Mouse (Mus musculus) forebrain, embryonic 14.5 days (tissue): ENCODE data around the gene Ugt1a6b. TPM values are rescaled to one million over a fixed set of nuclear protein-coding genes. Genes with fewer than 3 reads are reported as not detected.
"Not testable (repeated sequence)": the region's sequence is repeated elsewhere in the genome, so short reads cannot be mapped to it uniquely, and the experiment has no call there.

Source experiments
- ATAC-seq: fragments of 200-750 bp; cut with Nextera tagmentation; 2 replicates; pipeline ENCODE4 v1.8.0; 2017; ENCODE audit warnings: mild to moderate bottlenecking, moderate library complexity
- DNase-seq: peaks from one replicate; pipeline ENCODE4 v3.0.0-alpha.2; 2015; ENCODE audit warnings: low spot score
- H3K27ac ChIP-seq: fragments of 300-500 bp; sonication (generic); 2 replicates; pipeline ENCODE4 v1.5.1; 2014; ENCODE audit warnings: low read depth, mild to moderate bottlenecking, control low read depth, low read length, moderate library complexity
- H3K27me3 ChIP-seq: fragments of 300-500 bp; sonication (generic); replicated peaks from 2 replicates; pipeline ENCODE4 v1.6.1; 2014; ENCODE audit warnings: low read length, control low read depth, mixed read lengths; ENCODE audit not compliant: control insufficient read depth, insufficient read depth
- H3K36me3 ChIP-seq: fragments of 300-500 bp; sonication (generic); 2 replicates; pipeline ENCODE4 v1.6.1; 2014; ENCODE audit warnings: low read length, control low read depth; ENCODE audit not compliant: control insufficient read depth, insufficient read depth
- H3K4me1 ChIP-seq: fragments of 300-500 bp; sonication (generic); 2 replicates; pipeline ENCODE4 v1.6.1; 2014; ENCODE audit warnings: antibody characterized with exemption, low read length, control low read depth; ENCODE audit not compliant: control insufficient read depth, insufficient read depth
- H3K4me2 ChIP-seq: fragments of 300-500 bp; sonication (generic); 2 replicates; pipeline ENCODE4 v1.6.1; 2014; ENCODE audit warnings: mild to moderate bottlenecking, control low read depth, low read length
- H3K4me3 ChIP-seq: fragments of 300-500 bp; sonication (generic); 2 replicates; pipeline ENCODE4 v1.5.1; 2014; ENCODE audit warnings: low read depth, low read length, control low read depth
- H3K9ac ChIP-seq: fragments of 300-500 bp; sonication (generic); 2 replicates; pipeline ENCODE4 v1.6.1; 2014; ENCODE audit warnings: mild to moderate bottlenecking, low read length, control low read depth, moderate library complexity
- H3K9me3 ChIP-seq: fragments of 300-500 bp; sonication (generic); replicated peaks from 2 replicates; pipeline ENCODE4 v1.6.1; 2016; ENCODE audit warnings: low read length, control low read depth, mixed read lengths; ENCODE audit not compliant: control insufficient read depth
- WGBS: fragments of 180-500 bp; shearing (Covaris S2); extraction: QIAGEN DNeasy Blood & Tissue Kit; methylation state at CpG from one replicate; pipeline ENCODE4 v1.1.7; 2014; 5-methylcytosine and 5-hydroxymethylcytosine counted together
- polyA plus RNA-seq: library from polyadenylated mRNA; unstranded; fragments of >200 nt; fragmentation: Nextera tagmentation; extraction: Ambion mirVana; gene quantifications from 2 replicates; pipeline ENCODE4 v1.2.1, GENCODE M21; 2014

Gene Ugt1a6b
- polyA plus RNA-seq, 1 experiment from 2014 or later = 2.0 TPM

- Histone ChIP-seq H3K4me3 (no peak overlapping the region), H3K4me2 (no peak overlapping the region), H3K27ac (peak overlapping the region; percentile 21; the same call in 1 of the 2 replicates), H3K36me3 (no peaks in the 10 kb centered on the region), H3K9ac (no peak overlapping the region), H3K9me3 (no peaks in the 10 kb centered on the region), H3K27me3 (no peaks in the 10 kb centered on the region), H3K4me1 (peaks cover 7% of the 10 kb centered on the region; the same call in 1 of the 2 replicates)
- WGBS = 43% methylated on average over 3 of the region's 3 CpGs
- ATAC-seq (peak; percentile 48), DNase-seq (peak; percentile 31)
These were observed 30.9 kb downstream of the Ugt1a6b start for GRCm38 (mm10) chr1:88133908-88134456.

- not testable (repeated sequence) for H3K36me3 ChIP-seq, H3K4me1 ChIP-seq, H3K27me3 ChIP-seq, H3K9me3 ChIP-seq, H3K9ac ChIP-seq, H3K4me2 ChIP-seq, H3K4me3 ChIP-seq
- WGBS = 23% methylated on average over 5 of the region's 5 CpGs
- DNase-seq (peak; percentile 70), ATAC-seq (peak; percentile 85)
- peak within 1 kb of the TSS; percentile 21; the same call in 1 of the 2 replicates for H3K27ac ChIP-seq
These were observed 31.5 kb downstream of the Ugt1a6b start, which contains the start of gene Ugt1a6a for GRCm38 (mm10) chr1:88134457-88135011. TSS of gene Ugt1a6a (plus strand) at chr1:88134809.

GRCm38 (mm10) chr1:88135229-88135904, 32.3 kb downstream of the Ugt1a6b start:
- H3K4me3 ChIP-seq, H3K36me3 ChIP-seq, H3K9ac ChIP-seq, H3K27me3 ChIP-seq, H3K4me1 ChIP-seq, H3K27ac ChIP-seq, H3K4me2 ChIP-seq, ATAC-seq, H3K9me3 ChIP-seq: not testable (repeated sequence)
- WGBS = 86% methylated on average over 5 of the region's 6 CpGs
- peak; percentile 4 for DNase-seq

- H3K4me3 ChIP-seq = no peak overlapping the region
- peaks cover 7% of the 10 kb centered on the region; the same call in 1 of the 2 replicates for H3K4me1 ChIP-seq
- DNase-seq (no peak), ATAC-seq (no peak)
- H3K27me3 ChIP-seq = no peaks in the 10 kb centered on the region
- H3K9me3 ChIP-seq = no peaks in the 10 kb centered on the region
- H3K27ac ChIP-seq = no peak overlapping the region
- no peaks in the 10 kb centered on the region for H3K36me3 ChIP-seq
- H3K4me2 ChIP-seq = no peak overlapping the region
- H3K9ac ChIP-seq = no peak overlapping the region
- 78% methylated on average over 2 of the region's 2 CpGs for WGBS
These were observed 33.6 kb downstream of the Ugt1a6b start for GRCm38 (mm10) chr1:88136646-88137045.

- DNase-seq = no peak
- Histone ChIP-seq H3K9ac (no peak overlapping the region), H3K36me3 (no peaks in the 10 kb centered on the region), H3K27ac (no peak overlapping the region), H3K4me2 (no peak overlapping the region), H3K4me1 (peaks cover 7% of the 10 kb centered on the region; the same call in 1 of the 2 replicates), H3K4me3 (no peak overlapping the region), H3K9me3 (no peaks in the 10 kb centered on the region), H3K27me3 (no peaks in the 10 kb centered on the region)
- WGBS = 91% methylated on average over 3 of the region's 3 CpGs
- ATAC-seq = no peak
These were observed 34.2 kb downstream of the Ugt1a6b start for GRCm38 (mm10) chr1:88137264-88137663.

- no peak overlapping the region for H3K4me2 ChIP-seq
- WGBS = 86% methylated on average over 1 of the region's 1 CpGs
- no peak for DNase-seq
- no peak for ATAC-seq
- no peaks in the 10 kb centered on the region for H3K36me3 ChIP-seq
- H3K9me3 ChIP-seq = no peaks in the 10 kb centered on the region
- H3K27me3 ChIP-seq = no peaks in the 10 kb centered on the region
- no peak overlapping the region for H3K27ac ChIP-seq
- H3K9ac ChIP-seq = no peak overlapping the region
- H3K4me1 ChIP-seq = peaks cover 7% of the 10 kb centered on the region; the same call in 1 of the 2 replicates
- H3K4me3 ChIP-seq = no peak overlapping the region
These were observed 35.1 kb downstream of the Ugt1a6b start for GRCm38 (mm10) chr1:88138145-88138544.

GRCm38 (mm10) chr1:88140492-88140891, 37.4 kb downstream of the Ugt1a6b start:
- not testable (repeated sequence) for ATAC-seq, H3K27ac ChIP-seq, H3K9me3 ChIP-seq, H3K27me3 ChIP-seq, H3K4me3 ChIP-seq, H3K4me1 ChIP-seq, DNase-seq, H3K4me2 ChIP-seq, H3K36me3 ChIP-seq, H3K9ac ChIP-seq
- WGBS = 33% methylated on average over 1 of the region's 1 CpGs

- not testable (repeated sequence) for H3K9ac ChIP-seq, H3K4me3 ChIP-seq
These were observed 41.1 kb downstream of the Ugt1a6b start for GRCm38 (mm10) chr1:88143966-88144675.

More at GRCm38 (mm10) chr1:88143966-88144675, 41.1 kb downstream of the Ugt1a6b start:
- not testable (repeated sequence) for H3K27ac ChIP-seq, H3K36me3 ChIP-seq, H3K27me3 ChIP-seq, H3K9me3 ChIP-seq, ATAC-seq, H3K4me2 ChIP-seq, H3K4me1 ChIP-seq
- WGBS = 0% methylated on average over 4 of the region's 5 CpGs
- peak; percentile 6 for DNase-seq
